Comparison of ENCODE assay signal across 8 mouse cellular contexts in genomic region chr7:126587779-126588178, GRCm38 (mm10). TPM values are rescaled to one million over a fixed set of nuclear protein-coding genes. Genes with fewer than 3 reads are reported as not detected.
DNase-seq lines count a peak whose midpoint lies in the region; ATAC-seq and TF ChIP-seq lines count a peak whose summit lies in the region.

No protein-coding gene starts in this region.

- no peaks in the 10 kb centered on the region for H3K9me3 ChIP-seq in embryonic facial prominence, embryonic 13.5 days
- no peaks in the 10 kb centered on the region for H3K9me3 ChIP-seq in midbrain, embryonic 13.5 days

- H3K27me3 ChIP-seq in thymus, adult 2 months (ENCODE audit: control insufficient read depth, insufficient read depth, low read length): no peaks in the 10 kb centered on the region
- H3K27me3 ChIP-seq in embryonic facial prominence, embryonic 13.5 days: peaks cover 29% of the 10 kb centered on the region
- H3K27me3 ChIP-seq in midbrain, embryonic 13.5 days: peaks cover 24% of the 10 kb centered on the region

- peaks cover 21% of the 10 kb centered on the region for H3K4me1 ChIP-seq in thymus, adult 2 months (replicated peaks; ENCODE audit: control insufficient read depth, insufficient read depth, low read length)
- H3K4me1 ChIP-seq in embryonic facial prominence, embryonic 13.5 days: peaks cover 11% of the 10 kb centered on the region
- peaks cover 7% of the 10 kb centered on the region for H3K4me1 ChIP-seq in midbrain, embryonic 13.5 days (replicated peaks)

- TF ChIP-seq POLR2A in thymus, adult 2 months (IDR thresholded peaks at IDR 0.05; ENCODE audit: control insufficient read depth, extremely low read depth, insufficient read depth, low read length, poor library complexity): no peak

- H3K27ac ChIP-seq in thymus, adult 2 months (ENCODE audit: control insufficient read depth, insufficient read depth, low read length): no peak overlapping the region
- no peak overlapping the region for H3K27ac ChIP-seq in embryonic facial prominence, embryonic 13.5 days
- no peak overlapping the region for H3K27ac ChIP-seq in midbrain, embryonic 13.5 days

- H3K36me3 ChIP-seq in thymus, adult 2 months (ENCODE audit: control insufficient read depth, insufficient read depth, low read length): no peaks in the 10 kb centered on the region
- H3K36me3 ChIP-seq in embryonic facial prominence, embryonic 13.5 days: no peaks in the 10 kb centered on the region
- no peaks in the 10 kb centered on the region for H3K36me3 ChIP-seq in midbrain, embryonic 13.5 days

- 91% methylated on average over 16 of the region's 16 CpGs for WGBS in thymus, adult 2 months
- 4% methylated on average over 16 of the region's 16 CpGs for WGBS in embryonic facial prominence, embryonic 13.5 days
- 6% methylated on average over 16 of the region's 16 CpGs for WGBS in midbrain, embryonic 13.5 days

- H3K4me3 ChIP-seq in thymus, adult 2 months (ENCODE audit: control insufficient read depth, insufficient read depth, low read length): no peak overlapping the region
- 0 out of 2 replicates have a peak overlapping the region, but pooled peaks have one; percentile 20 for H3K4me3 ChIP-seq in embryonic facial prominence, embryonic 13.5 days
- H3K4me3 ChIP-seq in midbrain, embryonic 13.5 days (replicated peaks): no peak overlapping the region

- peak overlapping the region; percentile 49 for H3K9ac ChIP-seq in embryonic facial prominence, embryonic 13.5 days
- H3K9ac ChIP-seq in midbrain, embryonic 13.5 days (replicated peaks): peak overlapping the region; percentile 48; the same call in 1 of the 2 replicates

- no peak for TF ChIP-seq CTCF in thymus, adult 2 months (IDR thresholded peaks at IDR 0.05; ENCODE audit: borderline replicate concordance, control insufficient read depth, extremely low read depth, insufficient read depth, low read length, poor library complexity)

- intact Hi-C loops in left cerebral cortex, postnatal 4 days (cut with DNase I): no loop called here

- peak; percentile 35 for DNase-seq in thymus, postnatal 4 days
- DNase-seq in thymus, adult 2 months: no peak
- peak; percentile 74 for DNase-seq in heart, postnatal 4 days
- peak; percentile 77 for DNase-seq in left cerebral cortex, postnatal 4 days
- DNase-seq in testis, postnatal 14 days (ENCODE audit: low spot score): peak; percentile 58
- no peak for DNase-seq in thymus, postnatal 10 days (ENCODE audit: low spot score in 2 of 2)

- ATAC-seq in embryonic facial prominence, embryonic 13.5 days (ENCODE audit: insufficient number of reproducible peaks, insufficient read depth, low FRiP score, low TSS enrichment, low read depth): 0 out of 2 replicates have a peak, but pooled peaks have one; percentile 12
- ATAC-seq in midbrain, embryonic 13.5 days: no peak

- H3K4me2 ChIP-seq in embryonic facial prominence, embryonic 13.5 days: peak overlapping the region; percentile 50
- peak overlapping the region; percentile 32 for H3K4me2 ChIP-seq in midbrain, embryonic 13.5 days (replicated peaks)

RNA-seq across cellular contexts. Expression of gene Cln3, which starts 2.2 kb away (rescaled TPM):
- 90.6 and 141 TPM in 2 replicates for polyA plus RNA-seq in thymus, adult 2 months (2012; rRNA removed)
- polyA plus RNA-seq in embryonic facial prominence, embryonic 13.5 days (2015; fragmentation: Nextera tagmentation; extraction: Ambion mirVana): 34.0 and 37.9 TPM in 2 replicates
- total RNA-seq in heart, postnatal 4 days (2021): 10 to 100 TPM; 13.4 to 14.0 TPM
- total RNA-seq in left cerebral cortex, postnatal 4 days (2021): 10 to 100 TPM; 26.5 to 32.0 TPM
- 27.7 and 28.8 TPM in 2 replicates for polyA plus RNA-seq in midbrain, embryonic 13.5 days (2015; fragmentation: Nextera tagmentation; extraction: Ambion mirVana)

RNA-seq across cellular contexts. Expression of gene Apobr, which starts 3.0 kb away (rescaled TPM):
- polyA plus RNA-seq in thymus, adult 2 months (2012; rRNA removed): 6.8 and 7.2 TPM in 2 replicates
- 0.59 and 0.65 TPM in 2 replicates for polyA plus RNA-seq in embryonic facial prominence, embryonic 13.5 days (2015; fragmentation: Nextera tagmentation; extraction: Ambion mirVana)
- under 1 TPM; 0.21 to 0.95 TPM for total RNA-seq in heart, postnatal 4 days (2021)
- under 1 TPM; 0.30 to 0.58 TPM for total RNA-seq in left cerebral cortex, postnatal 4 days (2021)
- polyA plus RNA-seq in midbrain, embryonic 13.5 days (2015; fragmentation: Nextera tagmentation; extraction: Ambion mirVana): 0.21 and 0.69 TPM in 2 replicates

RNA-seq across cellular contexts. Expression of gene Il27, which starts 7.0 kb away (rescaled TPM):
- polyA plus RNA-seq in thymus, adult 2 months (2012; rRNA removed): 1.8 and 3.0 TPM in 2 replicates
- not detected in 2 replicates for polyA plus RNA-seq in embryonic facial prominence, embryonic 13.5 days (2015; fragmentation: Nextera tagmentation; extraction: Ambion mirVana)
- not detected for total RNA-seq in heart, postnatal 4 days (2021)
- total RNA-seq in left cerebral cortex, postnatal 4 days (2021): not detected
- not detected in 2 replicates for polyA plus RNA-seq in midbrain, embryonic 13.5 days (2015; fragmentation: Nextera tagmentation; extraction: Ambion mirVana)

RNA-seq across cellular contexts. Expression of gene Eif3c, which starts 21.6 kb away (rescaled TPM):
- 120 and 126 TPM in 2 replicates for polyA plus RNA-seq in thymus, adult 2 months (2012; rRNA removed)
- polyA plus RNA-seq in embryonic facial prominence, embryonic 13.5 days (2015; fragmentation: Nextera tagmentation; extraction: Ambion mirVana): 199 and 205 TPM in 2 replicates
- total RNA-seq in heart, postnatal 4 days (2021): 100 to 1,000 TPM; 159 to 161 TPM
- 100 to 1,000 TPM; 212 to 226 TPM for total RNA-seq in left cerebral cortex, postnatal 4 days (2021)
- polyA plus RNA-seq in midbrain, embryonic 13.5 days (2015; fragmentation: Nextera tagmentation; extraction: Ambion mirVana): 207 and 213 TPM in 2 replicates

RNA-seq across cellular contexts. Expression of gene Nupr1, which starts 42.9 kb away (rescaled TPM):
- 5.2 and 7.1 TPM in 2 replicates for polyA plus RNA-seq in thymus, adult 2 months (2012; rRNA removed)
- polyA plus RNA-seq in embryonic facial prominence, embryonic 13.5 days (2015; fragmentation: Nextera tagmentation; extraction: Ambion mirVana): 5.5 and 6.1 TPM in 2 replicates
- 1 to 10 TPM; 5.7 to 6.8 TPM for total RNA-seq in heart, postnatal 4 days (2021)
- 1 to 10 TPM; 6.6 to 7.0 TPM for total RNA-seq in left cerebral cortex, postnatal 4 days (2021)
- polyA plus RNA-seq in midbrain, embryonic 13.5 days (2015; fragmentation: Nextera tagmentation; extraction: Ambion mirVana): 4.8 and 7.6 TPM in 2 replicates

Comparison
In these comparisons a context has a peak if more than half of its experiments do, and no peak if none do; other contexts are left out.
1. DNase-seq: peak in thymus, postnatal 4 days (single experiment), heart, postnatal 4 days (single experiment), left cerebral cortex, postnatal 4 days (single experiment) and testis, postnatal 14 days (single experiment); none in thymus, adult 2 months (single experiment) and thymus, postnatal 10 days (0 of 2).